Mouse (Mus musculus): ENCODE measurements around the gene Eme1. TPM values are rescaled to one million over a fixed set of nuclear protein-coding genes. Genes with fewer than 3 reads are reported as not detected.

Gene Eme1
- polyA plus RNA-seq, 1 experiment, result 2.8 TPM

DNA sequence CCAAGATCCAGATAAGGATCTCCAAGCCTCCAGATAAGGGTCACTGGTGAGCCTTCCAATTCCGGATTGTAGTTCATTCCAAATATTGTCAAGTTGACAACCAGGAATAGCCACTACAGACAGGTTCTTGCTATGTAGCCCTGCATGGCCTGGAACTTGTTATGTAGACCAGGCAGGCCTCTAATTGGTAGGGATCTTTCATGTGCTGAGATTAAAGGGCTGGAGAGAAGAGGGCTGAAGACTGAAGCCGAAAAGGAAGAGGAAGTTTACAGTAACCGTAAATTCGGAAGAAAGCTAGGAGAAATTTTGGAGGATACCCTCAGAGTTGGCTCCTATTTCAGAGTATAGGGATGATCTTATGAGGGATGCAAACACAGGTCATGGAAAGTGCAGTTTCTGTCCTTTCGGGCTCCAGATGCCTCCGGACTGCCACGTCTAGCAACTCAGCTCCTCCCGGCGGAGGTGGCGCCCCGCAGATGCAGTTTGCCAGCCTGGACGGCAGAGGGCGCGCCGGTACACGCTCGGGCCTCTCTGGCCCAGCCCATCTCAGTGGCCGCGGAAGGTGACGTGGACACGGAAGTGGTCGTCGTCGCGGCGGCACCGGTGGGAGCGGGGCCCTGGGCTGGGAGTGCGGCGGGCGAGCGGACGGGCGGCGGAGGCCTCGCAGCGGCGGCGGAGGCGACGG, 24.4 kb downstream of the Eme1 start, which contains the start of gene Lrrc59:
Gene Lrrc59 (plus strand): TSS at position 569 of the 685 bp plus-strand sequence.
- peak within 1 kb of the TSS; percentile 90 for H3K27ac ChIP-seq (ENCODE audit: insufficient read depth, low read depth, low read length)
- WGBS, result 3% methylated on average over 41 of the region's 41 CpGs
- TF ChIP-seq CTCF (IDR thresholded peaks at IDR 0.05; ENCODE audit: extremely low read depth, insufficient read length, insufficient replicate concordance, low read depth, low read length) (peak; percentile 85), POLR2A (IDR thresholded peaks at IDR 0.05; ENCODE audit: low read depth, low read length) (peak; percentile 66)

DNA sequence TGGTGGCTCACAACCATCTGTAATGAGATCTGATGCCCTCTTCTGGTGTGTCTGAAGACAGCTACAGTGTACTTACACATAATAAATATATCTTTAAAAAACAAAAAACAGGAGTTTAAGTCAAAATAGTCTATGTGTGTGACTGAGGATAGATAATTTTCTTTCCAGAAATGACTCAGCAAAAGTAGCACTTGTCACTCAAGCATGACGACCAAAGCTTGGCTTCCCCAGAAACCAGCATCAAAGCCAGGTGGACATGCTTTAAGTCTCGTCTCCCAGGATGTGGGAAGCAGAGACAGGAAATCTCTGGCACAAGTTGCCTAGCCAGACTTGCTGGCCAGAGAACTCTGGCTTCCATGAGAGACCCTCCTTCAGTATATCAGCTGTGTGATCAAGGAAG, 31.6 kb downstream of the Eme1 start:
- Histone ChIP-seq H3K4me1 (ENCODE audit: control insufficient read depth, insufficient read depth, insufficient read length, low read length) (peaks cover 3% of the 10 kb centered on the region), H3K36me3 (ENCODE audit: control insufficient read depth, insufficient read depth, low read length) (no peaks in the 10 kb centered on the region), H3K27me3 (ENCODE audit: control insufficient read depth, insufficient read depth, low read length) (no peaks in the 10 kb centered on the region), H3K4me3 (ENCODE audit: low read depth, low read length) (no peak overlapping the region), H3K27ac (ENCODE audit: insufficient read depth, low read depth, low read length) (no peak overlapping the region)
- TF ChIP-seq POLR2A (IDR thresholded peaks at IDR 0.05; ENCODE audit: low read depth, low read length), result no peak
- TF ChIP-seq CTCF (IDR thresholded peaks at IDR 0.05; ENCODE audit: extremely low read depth, insufficient read length, insufficient replicate concordance, low read depth, low read length), result no peak
- WGBS, result 70% methylated on average over 2 of the region's 2 CpGs

More for the DNA sequence above, 24.4 kb downstream of the Eme1 start, which contains the start of gene Lrrc59:
- Histone ChIP-seq H3K36me3 (ENCODE audit: control insufficient read depth, insufficient read depth, low read length) (peaks cover 24% of the 10 kb centered on the region), H3K4me1 (ENCODE audit: control insufficient read depth, insufficient read depth, insufficient read length, low read length) (peaks cover 23% of the 10 kb centered on the region), H3K27me3 (ENCODE audit: control insufficient read depth, insufficient read depth, low read length) (no peaks in the 10 kb centered on the region), H3K4me3 (ENCODE audit: low read depth, low read length) (peak within 1 kb of the TSS; percentile 92)

- TF ChIP-seq POLR2A (IDR thresholded peaks at IDR 0.05; ENCODE audit: low read depth, low read length) (no peak), CTCF (IDR thresholded peaks at IDR 0.05; ENCODE audit: extremely low read depth, insufficient read length, insufficient replicate concordance, low read depth, low read length) (no peak)
- no peak overlapping the region for H3K4me3 ChIP-seq (ENCODE audit: low read depth, low read length)
These were observed 32.3 kb downstream of the Eme1 start for GRCm38 (mm10) chr11:94621458-94621852.

GRCm38 (mm10) chr11:94620766-94621457, 32.9 kb downstream of the Eme1 start:
- H3K27ac ChIP-seq (ENCODE audit: insufficient read depth, low read depth, low read length), result peak overlapping the region; percentile 20; the same call in 1 of the 2 replicates
- no peak overlapping the region for H3K4me3 ChIP-seq (ENCODE audit: low read depth, low read length)
- no peaks in the 10 kb centered on the region for H3K27me3 ChIP-seq (ENCODE audit: control insufficient read depth, insufficient read depth, low read length)
- 53% methylated on average over 6 of the region's 6 CpGs for WGBS
- TF ChIP-seq POLR2A (IDR thresholded peaks at IDR 0.05; ENCODE audit: low read depth, low read length), result no peak
- no peak for TF ChIP-seq CTCF (IDR thresholded peaks at IDR 0.05; ENCODE audit: extremely low read depth, insufficient read length, insufficient replicate concordance, low read depth, low read length)
- H3K36me3 ChIP-seq (ENCODE audit: control insufficient read depth, insufficient read depth, low read length), result no peaks in the 10 kb centered on the region
- peaks cover 3% of the 10 kb centered on the region for H3K4me1 ChIP-seq (ENCODE audit: control insufficient read depth, insufficient read depth, insufficient read length, low read length)

More at GRCm38 (mm10) chr11:94621458-94621852, 32.3 kb downstream of the Eme1 start:
- H3K4me1 ChIP-seq (ENCODE audit: control insufficient read depth, insufficient read depth, insufficient read length, low read length), result peaks cover 3% of the 10 kb centered on the region
- H3K27ac ChIP-seq (ENCODE audit: insufficient read depth, low read depth, low read length), result 0 out of 2 replicates have a peak overlapping the region, but pooled peaks have one; percentile 20
- H3K27me3 ChIP-seq (ENCODE audit: control insufficient read depth, insufficient read depth, low read length), result no peaks in the 10 kb centered on the region
- H3K36me3 ChIP-seq (ENCODE audit: control insufficient read depth, insufficient read depth, low read length), result no peaks in the 10 kb centered on the region

GRCm38 (mm10) chr11:94617646-94618045, 36.1 kb downstream of the Eme1 start:
- Histone ChIP-seq H3K36me3 (ENCODE audit: control insufficient read depth, insufficient read depth, low read length) (no peaks in the 10 kb centered on the region), H3K4me1 (ENCODE audit: control insufficient read depth, insufficient read depth, insufficient read length, low read length) (peaks cover 8% of the 10 kb centered on the region), H3K27me3 (ENCODE audit: control insufficient read depth, insufficient read depth, low read length) (no peaks in the 10 kb centered on the region), H3K4me3 (ENCODE audit: low read depth, low read length) (no peak overlapping the region), H3K27ac (ENCODE audit: insufficient read depth, low read depth, low read length) (no peak overlapping the region)
- whole genome bisulfite sequencing, result 93% methylated on average over 2 of the region's 2 CpGs
- TF ChIP-seq POLR2A (IDR thresholded peaks at IDR 0.05; ENCODE audit: low read depth, low read length) (no peak), CTCF (IDR thresholded peaks at IDR 0.05; ENCODE audit: extremely low read depth, insufficient read length, insufficient replicate concordance, low read depth, low read length) (no peak)

GRCm38 (mm10) chr11:94615494-94615893, 38.3 kb downstream of the Eme1 start:
- H3K4me1 ChIP-seq (ENCODE audit: control insufficient read depth, insufficient read depth, insufficient read length, low read length), result peaks cover 5% of the 10 kb centered on the region
- H3K36me3 ChIP-seq (ENCODE audit: control insufficient read depth, insufficient read depth, low read length), result no peaks in the 10 kb centered on the region
- TF ChIP-seq CTCF (IDR thresholded peaks at IDR 0.05; ENCODE audit: extremely low read depth, insufficient read length, insufficient replicate concordance, low read depth, low read length), result no peak
- TF ChIP-seq POLR2A (IDR thresholded peaks at IDR 0.05; ENCODE audit: low read depth, low read length), result no peak
- no peak overlapping the region for H3K4me3 ChIP-seq (ENCODE audit: low read depth, low read length)
- WGBS, result 56% methylated on average over 4 of the region's 4 CpGs
- no peaks in the 10 kb centered on the region for H3K27me3 ChIP-seq (ENCODE audit: control insufficient read depth, insufficient read depth, low read length)
- no peak overlapping the region for H3K27ac ChIP-seq (ENCODE audit: insufficient read depth, low read depth, low read length)

- no peaks in the 10 kb centered on the region for H3K36me3 ChIP-seq (ENCODE audit: control insufficient read depth, insufficient read depth, low read length)
- H3K27me3 ChIP-seq (ENCODE audit: control insufficient read depth, insufficient read depth, low read length), result no peaks in the 10 kb centered on the region
- 0 out of 2 replicates have a peak overlapping the region, but pooled peaks have one; percentile 18 for H3K27ac ChIP-seq (ENCODE audit: insufficient read depth, low read depth, low read length)
- peaks cover 5% of the 10 kb centered on the region for H3K4me1 ChIP-seq (ENCODE audit: control insufficient read depth, insufficient read depth, insufficient read length, low read length)
- no peak overlapping the region for H3K4me3 ChIP-seq (ENCODE audit: low read depth, low read length)
- no peak for TF ChIP-seq POLR2A (IDR thresholded peaks at IDR 0.05; ENCODE audit: low read depth, low read length)
- 28% methylated on average over 4 of the region's 4 CpGs for WGBS
These were observed 39.2 kb downstream of the Eme1 start for GRCm38 (mm10) chr11:94614603-94615002.
